Mouse (Mus musculus) hindbrain, embryonic 12.5 days (tissue): ENCODE measurements around the gene Srrm2. TPM values are rescaled to one million over a fixed set of nuclear protein-coding genes. Genes with fewer than 3 reads are reported as not detected.

Source experiments
- ATAC-seq: fragments of 200-750 bp; cut with Nextera tagmentation; 2 replicates; pipeline ENCODE4 v1.8.0; 2017; ENCODE audit warnings: moderate TSS enrichment; ENCODE audit not compliant: low FRiP score
- H3K27ac ChIP-seq: fragments of 300-500 bp; sonication (generic); 2 replicates; pipeline ENCODE4 v1.5.1; 2016; ENCODE audit warnings: mild to moderate bottlenecking
- H3K27me3 ChIP-seq: fragments of 300-500 bp; sonication (generic); 2 replicates; pipeline ENCODE4 v1.6.1; 2016; ENCODE audit warnings: mild to moderate bottlenecking
- H3K36me3 ChIP-seq: fragments of 300-500 bp; sonication (generic); 2 replicates; pipeline ENCODE4 v1.6.1; 2016; ENCODE audit warnings: mild to moderate bottlenecking
- H3K4me1 ChIP-seq: fragments of 300-500 bp; sonication (generic); 2 replicates; pipeline ENCODE4 v1.6.1; 2016
- H3K4me2 ChIP-seq: fragments of 300-500 bp; sonication (generic); replicated peaks from 2 replicates; pipeline ENCODE4 v1.6.1; 2016; ENCODE audit warnings: mild to moderate bottlenecking
- H3K4me3 ChIP-seq: fragments of 300-500 bp; sonication (generic); 2 replicates; pipeline ENCODE4 v1.5.1; 2016; ENCODE audit warnings: mild to moderate bottlenecking
- H3K9ac ChIP-seq: fragments of 300-500 bp; sonication (generic); 2 replicates; pipeline ENCODE4 v1.6.1; 2016; ENCODE audit warnings: mild to moderate bottlenecking, moderate library complexity
- H3K9me3 ChIP-seq: fragments of 300-500 bp; sonication (generic); replicated peaks from 2 replicates; pipeline ENCODE4 v1.6.1; 2016; ENCODE audit warnings: mild to moderate bottlenecking
- WGBS: fragments of 180-500 bp; shearing (Covaris S2); methylation state at CpG from one replicate; pipeline ENCODE4 v1.1.7; 2016; 5-methylcytosine and 5-hydroxymethylcytosine counted together
- polyA plus RNA-seq: library from polyadenylated mRNA; unstranded; fragments of >200 nt; fragmentation: Nextera tagmentation; extraction: Ambion mirVana; gene quantifications from 2 replicates; pipeline ENCODE4 v1.2.1, GENCODE M21; 2016

Gene Srrm2
- polyA plus RNA-seq, 1 experiment from 2014 or later: 682 TPM

DNA sequence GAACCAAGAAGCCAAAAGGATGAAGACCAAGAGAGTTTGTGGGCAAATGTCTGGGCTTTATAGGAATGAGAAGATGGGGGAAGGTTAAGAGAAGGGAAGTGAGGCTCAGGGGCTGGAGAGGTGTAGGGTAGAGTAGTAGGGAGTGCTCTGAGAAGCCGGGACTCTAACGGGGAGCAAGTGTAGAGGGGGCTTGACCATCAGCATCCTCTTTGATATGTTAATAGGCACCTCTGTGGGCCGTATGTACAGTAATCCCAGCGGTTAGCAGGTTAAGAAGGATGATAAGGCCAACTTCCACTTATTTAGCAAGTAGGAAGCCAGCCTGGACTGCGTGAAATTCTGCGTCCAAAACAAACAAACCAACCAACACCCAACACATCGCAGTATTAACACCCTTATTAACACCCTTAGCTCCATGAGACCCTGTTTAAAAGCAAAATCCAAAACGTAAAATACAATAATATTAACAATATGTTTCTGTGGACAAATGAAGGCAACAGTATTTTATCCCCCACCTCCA lies 523 bp upstream of the Srrm2 start:
- 14% methylated on average over 8 of the region's 8 CpGs for WGBS
- peak overlapping the region; percentile 68 for H3K9ac ChIP-seq
- peak overlapping the region; percentile 33 for H3K4me3 ChIP-seq
- no peaks in the 10 kb centered on the region for H3K27me3 ChIP-seq
- H3K4me2 ChIP-seq: peak overlapping the region; percentile 54
- H3K9me3 ChIP-seq: no peaks in the 10 kb centered on the region
- H3K4me1 ChIP-seq: peaks cover 20% of the 10 kb centered on the region
- peak overlapping the region; percentile 87 for H3K27ac ChIP-seq
- ATAC-seq: no peak
- H3K36me3 ChIP-seq: no peaks in the 10 kb centered on the region

DNA sequence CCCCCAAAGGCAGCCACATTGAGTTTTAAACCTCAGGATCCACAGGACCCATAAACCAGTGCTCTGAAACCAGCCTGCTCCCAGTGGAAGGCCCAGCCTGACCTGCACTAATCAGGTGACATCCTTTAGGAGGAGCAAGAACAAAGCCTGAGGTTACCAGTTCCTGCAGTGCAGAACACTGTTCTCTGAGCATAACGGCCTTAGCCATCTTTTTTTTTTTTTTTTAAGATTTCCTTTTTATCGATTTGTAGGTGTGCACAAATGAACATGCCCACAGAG lies 686 bp downstream of the Srrm2 start:
- no peaks in the 10 kb centered on the region for H3K9me3 ChIP-seq
- H3K4me2 ChIP-seq: peak overlapping the region; percentile 54
- no peaks in the 10 kb centered on the region for H3K27me3 ChIP-seq
- H3K36me3 ChIP-seq: no peaks in the 10 kb centered on the region
- peaks cover 20% of the 10 kb centered on the region for H3K4me1 ChIP-seq
- H3K4me3 ChIP-seq: peak overlapping the region; percentile 33
- 61% methylated on average over 2 of the region's 2 CpGs for WGBS
- peak overlapping the region; percentile 68 for H3K9ac ChIP-seq
- peak overlapping the region; percentile 87 for H3K27ac ChIP-seq
- ATAC-seq: peak; percentile 13; the same call in 1 of the 2 replicates

DNA sequence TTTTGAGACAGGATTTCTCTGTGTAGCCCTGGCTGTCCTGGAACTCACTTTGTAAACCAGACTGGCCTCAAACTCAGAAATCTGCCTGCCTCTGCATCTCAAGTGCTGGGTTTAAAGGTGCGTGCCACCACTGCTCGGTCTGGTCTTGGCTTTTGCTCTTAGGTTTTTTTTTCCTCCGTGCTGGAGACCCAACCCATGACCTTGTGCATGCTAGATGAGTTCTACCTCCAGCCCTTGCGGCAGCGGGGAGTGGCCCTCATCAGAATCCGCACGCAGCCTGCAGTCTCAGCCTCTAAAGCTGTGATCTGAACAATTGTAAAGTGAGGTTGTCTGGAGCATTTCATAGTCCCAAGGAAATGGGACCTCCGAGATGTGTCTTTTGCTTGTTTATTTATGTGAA lies 5.0 kb downstream of the Srrm2 start:
- ATAC-seq: no peak
- 0 out of 2 replicates have a peak, but pooled peaks cover 4% of the 10 kb centered on the region for H3K27me3 ChIP-seq
- H3K4me2 ChIP-seq: no peak overlapping the region
- 93% methylated on average over 8 of the region's 8 CpGs for WGBS
- H3K4me1 ChIP-seq: peaks cover 13% of the 10 kb centered on the region
- H3K4me3 ChIP-seq: no peak overlapping the region
- H3K27ac ChIP-seq: no peak overlapping the region
- no peak overlapping the region for H3K9ac ChIP-seq
- H3K9me3 ChIP-seq: no peaks in the 10 kb centered on the region
- no peaks in the 10 kb centered on the region for H3K36me3 ChIP-seq

DNA sequence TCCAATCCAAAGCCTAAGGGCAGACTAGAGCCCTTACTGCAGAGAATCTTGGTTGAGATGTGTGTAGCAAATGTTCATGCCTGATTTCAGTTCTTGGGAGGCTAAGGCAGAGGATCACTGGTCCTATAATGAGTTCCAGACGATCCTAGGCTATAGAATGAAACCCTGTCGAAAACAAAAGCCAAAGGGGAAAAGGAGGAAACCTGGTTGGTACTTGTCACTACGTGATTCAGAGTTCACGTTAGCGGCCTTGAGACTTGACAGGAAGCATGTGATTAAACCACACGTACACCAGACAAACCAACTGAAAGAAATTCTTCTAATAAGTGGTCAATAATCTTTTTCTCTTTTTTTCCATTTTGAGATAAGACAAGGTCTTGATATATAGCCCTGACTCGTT lies 7.0 kb downstream of the Srrm2 start:
- WGBS: 68% methylated on average over 7 of the region's 7 CpGs
- H3K4me2 ChIP-seq: no peak overlapping the region
- no peak overlapping the region for H3K4me3 ChIP-seq
- no peak overlapping the region for H3K27ac ChIP-seq
- no peak overlapping the region for H3K9ac ChIP-seq
- no peak for ATAC-seq
- no peaks in the 10 kb centered on the region; the same call in 1 of the 2 replicates for H3K4me1 ChIP-seq
- no peaks in the 10 kb centered on the region for H3K36me3 ChIP-seq
- H3K27me3 ChIP-seq: 0 out of 2 replicates have a peak, but pooled peaks cover 4% of the 10 kb centered on the region
- no peaks in the 10 kb centered on the region for H3K9me3 ChIP-seq

DNA sequence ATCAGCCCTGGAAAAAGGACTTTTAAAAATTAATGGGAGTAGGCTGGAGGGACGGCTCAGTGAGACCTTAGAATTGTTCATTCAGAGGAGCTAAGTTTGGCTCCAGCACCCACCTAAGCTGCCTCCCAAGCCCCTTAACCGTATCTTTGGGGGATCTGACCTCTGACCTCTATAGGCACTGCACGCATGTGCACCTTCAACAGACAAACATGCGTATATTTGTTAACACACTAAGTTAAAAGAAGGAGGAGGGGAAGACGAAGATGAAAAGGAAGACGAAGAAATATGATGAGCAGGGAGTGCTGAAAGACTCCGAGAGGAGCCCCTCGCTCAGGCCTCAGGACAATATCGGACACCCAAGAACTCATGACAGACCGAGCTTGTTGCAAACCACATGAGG lies 11.3 kb downstream of the Srrm2 start:
- Histone ChIP-seq H3K9ac (no peak overlapping the region), H3K9me3 (no peaks in the 10 kb centered on the region), H3K4me2 (no peak overlapping the region), H3K36me3 (no peaks in the 10 kb centered on the region), H3K27me3 (0 out of 2 replicates have a peak, but pooled peaks cover 4% of the 10 kb centered on the region), H3K27ac (no peak overlapping the region), H3K4me3 (no peak overlapping the region), H3K4me1 (peaks cover 23% of the 10 kb centered on the region)
- 92% methylated on average over 10 of the region's 10 CpGs for WGBS
- no peak for ATAC-seq

GRCm38 (mm10) chr17:23802746-23803365 lies 12.5 kb downstream of the Srrm2 start:
- peaks cover 6% of the 10 kb centered on the region; the same call in 1 of the 2 replicates for H3K36me3 ChIP-seq
- ATAC-seq: peak; percentile 98

DNA sequence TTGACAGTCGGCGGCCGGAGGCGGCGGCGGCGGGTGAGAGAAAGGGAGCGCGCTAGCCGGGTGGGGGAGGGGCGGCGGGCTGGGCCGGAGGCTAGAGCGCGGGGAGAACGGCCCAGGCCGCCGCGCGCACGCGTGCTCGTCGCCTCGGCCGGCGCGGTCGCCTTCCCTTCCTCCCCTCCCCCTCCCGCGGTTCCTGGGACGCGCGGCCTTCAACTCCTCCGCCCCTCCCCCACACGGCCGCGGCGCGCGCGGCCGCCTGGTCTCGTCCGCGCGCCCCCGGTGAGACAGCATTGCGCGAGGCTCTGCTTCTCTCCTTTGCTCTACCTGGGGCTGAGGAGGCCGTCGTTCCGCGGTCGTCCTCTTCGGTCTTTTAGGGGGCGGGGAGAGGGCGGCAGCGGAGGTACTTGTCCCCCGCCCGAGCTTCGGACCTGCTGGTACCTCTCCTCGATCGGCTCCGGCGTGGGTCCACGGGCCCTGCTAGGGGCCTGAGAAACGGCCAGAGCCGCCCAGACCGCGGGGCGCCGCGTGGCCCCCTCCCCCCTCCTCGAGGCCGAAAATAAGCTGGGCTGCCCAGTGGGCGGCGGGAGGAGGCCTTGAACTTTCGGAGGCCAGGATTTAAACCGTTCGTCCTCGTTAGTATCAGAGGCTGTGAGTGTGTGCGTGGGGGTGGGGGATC lies 13.2 kb downstream of the Srrm2 start:
- H3K9me3 ChIP-seq: no peaks in the 10 kb centered on the region
- WGBS: under 1% methylated on average over 57 of the region's 83 CpGs
- H3K9ac ChIP-seq: peak overlapping the region; percentile 99
- H3K4me1 ChIP-seq: peaks cover 28% of the 10 kb centered on the region
- H3K27me3 ChIP-seq: no peaks in the 10 kb centered on the region
- peaks cover 12% of the 10 kb centered on the region for H3K36me3 ChIP-seq
- H3K4me3 ChIP-seq: peak overlapping the region; percentile 99
- ATAC-seq: peak; percentile 78
- H3K27ac ChIP-seq: peak overlapping the region; percentile 98
- H3K4me2 ChIP-seq: peak overlapping the region; percentile 83

More at GRCm38 (mm10) chr17:23802746-23803365, 12.5 kb downstream of the Srrm2 start:
- H3K4me2 ChIP-seq: peak overlapping the region; percentile 83
- H3K4me1 ChIP-seq: peaks cover 28% of the 10 kb centered on the region
- H3K27ac ChIP-seq: peak overlapping the region; percentile 98
- 0 out of 2 replicates have a peak, but pooled peaks cover 3% of the 10 kb centered on the region for H3K27me3 ChIP-seq
- peak overlapping the region; percentile 99 for H3K4me3 ChIP-seq
- peak overlapping the region; percentile 99 for H3K9ac ChIP-seq
- no peaks in the 10 kb centered on the region for H3K9me3 ChIP-seq
- 1% methylated on average over 59 of the region's 60 CpGs for WGBS

GRCm38 (mm10) chr17:23804426-23805085 lies 14.2 kb downstream of the Srrm2 start:
- H3K9ac ChIP-seq: peak overlapping the region; percentile 99
- peak overlapping the region; percentile 83 for H3K4me2 ChIP-seq
- H3K9me3 ChIP-seq: no peaks in the 10 kb centered on the region
- H3K27ac ChIP-seq: no peak overlapping the region
- WGBS: 7% methylated on average over 8 of the region's 8 CpGs
- H3K4me3 ChIP-seq: peak overlapping the region; percentile 99
- H3K27me3 ChIP-seq: no peaks in the 10 kb centered on the region
- ATAC-seq: no peak
- H3K4me1 ChIP-seq: peaks cover 28% of the 10 kb centered on the region
- H3K36me3 ChIP-seq: peaks cover 23% of the 10 kb centered on the region

GRCm38 (mm10) chr17:23806867-23807266 lies 16.5 kb downstream of the Srrm2 start:
- H3K4me2 ChIP-seq: peak overlapping the region; percentile 28
- peaks cover 45% of the 10 kb centered on the region for H3K36me3 ChIP-seq
- WGBS: 80% methylated on average over 25 of the region's 25 CpGs
- H3K9ac ChIP-seq: 0 out of 2 replicates have a peak overlapping the region, but pooled peaks have one; percentile 10
- no peaks in the 10 kb centered on the region for H3K27me3 ChIP-seq
- H3K27ac ChIP-seq: no peak overlapping the region
- H3K9me3 ChIP-seq: no peaks in the 10 kb centered on the region
- no peak for ATAC-seq
- H3K4me1 ChIP-seq: peaks cover 28% of the 10 kb centered on the region
- H3K4me3 ChIP-seq: 0 out of 2 replicates have a peak overlapping the region, but pooled peaks have one; percentile 1

DNA sequence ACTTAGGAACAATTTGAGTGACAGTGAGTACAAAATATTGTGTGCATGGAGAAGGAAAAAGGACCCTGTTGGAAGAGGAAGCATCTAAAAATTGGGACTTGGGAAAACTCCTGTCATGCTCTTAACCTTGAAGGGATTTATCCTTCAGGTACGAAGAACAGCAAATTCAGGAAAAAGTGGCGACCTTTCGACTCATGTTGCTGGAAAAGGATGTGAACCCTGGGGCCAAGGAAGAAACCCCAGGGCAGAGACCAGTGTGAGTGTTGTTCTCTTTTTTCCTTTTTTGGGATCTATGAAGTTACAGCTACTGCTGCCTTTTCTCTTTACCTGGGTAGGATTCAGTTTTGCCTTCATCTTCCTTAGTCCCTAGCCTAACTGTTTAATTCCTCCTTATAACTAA lies 17.6 kb downstream of the Srrm2 start:
- no peak overlapping the region for H3K9ac ChIP-seq
- H3K36me3 ChIP-seq: peaks cover 55% of the 10 kb centered on the region
- 94% methylated on average over 3 of the region's 3 CpGs for WGBS
- H3K4me2 ChIP-seq: no peak overlapping the region
- H3K4me1 ChIP-seq: peaks cover 28% of the 10 kb centered on the region
- no peak for ATAC-seq
- H3K27ac ChIP-seq: no peak overlapping the region
- H3K4me3 ChIP-seq: no peak overlapping the region
- H3K9me3 ChIP-seq: no peaks in the 10 kb centered on the region
- no peaks in the 10 kb centered on the region for H3K27me3 ChIP-seq

DNA sequence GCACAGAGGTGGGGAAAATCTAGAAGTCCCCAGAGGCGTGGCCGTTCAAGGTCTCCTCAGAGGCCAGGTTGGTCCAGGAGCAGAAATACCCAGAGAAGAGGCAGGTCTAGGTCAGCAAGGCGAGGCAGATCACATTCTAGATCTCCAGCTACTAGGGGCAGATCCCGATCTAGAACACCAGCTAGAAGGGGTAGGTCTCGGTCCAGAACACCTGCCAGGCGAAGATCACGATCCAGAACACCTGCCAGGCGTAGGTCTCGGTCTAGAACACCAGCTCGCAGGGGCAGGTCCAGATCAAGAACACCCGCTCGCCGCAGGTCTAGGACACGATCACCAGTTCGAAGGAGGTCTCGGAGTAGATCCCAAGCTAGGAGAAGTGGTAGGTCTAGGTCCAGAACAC lies 25.3 kb downstream of the Srrm2 start:
- no peak overlapping the region for H3K4me2 ChIP-seq
- no peak overlapping the region for H3K9ac ChIP-seq
- H3K9me3 ChIP-seq: peaks cover 28% of the 10 kb centered on the region
- H3K27me3 ChIP-seq: no peaks in the 10 kb centered on the region
- H3K36me3 ChIP-seq: peaks cover 93% of the 10 kb centered on the region
- no peak for ATAC-seq
- H3K27ac ChIP-seq: no peak overlapping the region
- no peaks in the 10 kb centered on the region for H3K4me1 ChIP-seq
- WGBS: 97% methylated on average over 16 of the region's 16 CpGs
- H3K4me3 ChIP-seq: no peak overlapping the region

DNA sequence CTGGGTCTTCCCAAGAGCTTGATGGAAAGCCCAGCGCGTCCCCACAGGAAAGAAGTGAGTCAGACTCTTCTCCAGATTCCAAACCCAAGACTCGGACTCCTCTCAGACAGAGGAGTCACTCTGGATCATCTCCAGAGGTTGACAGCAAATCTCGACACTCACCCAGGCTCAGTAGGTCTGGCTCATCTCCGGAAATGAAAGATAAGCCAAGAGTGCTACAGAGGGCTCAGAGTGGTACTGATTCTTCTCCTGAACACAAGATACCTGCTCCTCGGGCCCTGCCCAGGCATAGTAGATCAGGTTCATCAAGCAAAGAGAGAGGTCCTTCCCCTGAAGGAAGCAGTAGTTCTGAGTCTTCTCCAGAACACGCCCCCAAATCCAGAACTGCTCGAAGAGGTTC lies 28.2 kb downstream of the Srrm2 start:
- no peak overlapping the region for H3K9ac ChIP-seq
- ATAC-seq: no peak
- no peak overlapping the region for H3K4me2 ChIP-seq
- peaks cover 98% of the 10 kb centered on the region for H3K36me3 ChIP-seq
- no peak overlapping the region for H3K4me3 ChIP-seq
- no peak overlapping the region for H3K27ac ChIP-seq
- no peaks in the 10 kb centered on the region for H3K27me3 ChIP-seq
- H3K4me1 ChIP-seq: no peaks in the 10 kb centered on the region
- H3K9me3 ChIP-seq: peaks cover 28% of the 10 kb centered on the region
- WGBS: 96% methylated on average over 8 of the region's 8 CpGs
